Mouse (Mus musculus) ES-Bruce4 (cell line): ENCODE data around the gene Pcna.

Experiments
- CTCF ChIP-seq: IDR thresholded peaks from one replicate; pipeline ENCODE4 v1.8.1; 2011; ENCODE audit warnings: low read depth, low read length
- EP300 ChIP-seq: IDR thresholded peaks from 2 replicates; pipeline ENCODE4 v1.6.1; 2011; ENCODE audit warnings: low read depth, low read length; ENCODE audit not compliant: insufficient read depth
- POLR2A ChIP-seq: IDR thresholded peaks from one replicate; pipeline ENCODE4 v1.8.1; 2011; ENCODE audit warnings: low read length; ENCODE audit not compliant: insufficient read depth

DNA sequence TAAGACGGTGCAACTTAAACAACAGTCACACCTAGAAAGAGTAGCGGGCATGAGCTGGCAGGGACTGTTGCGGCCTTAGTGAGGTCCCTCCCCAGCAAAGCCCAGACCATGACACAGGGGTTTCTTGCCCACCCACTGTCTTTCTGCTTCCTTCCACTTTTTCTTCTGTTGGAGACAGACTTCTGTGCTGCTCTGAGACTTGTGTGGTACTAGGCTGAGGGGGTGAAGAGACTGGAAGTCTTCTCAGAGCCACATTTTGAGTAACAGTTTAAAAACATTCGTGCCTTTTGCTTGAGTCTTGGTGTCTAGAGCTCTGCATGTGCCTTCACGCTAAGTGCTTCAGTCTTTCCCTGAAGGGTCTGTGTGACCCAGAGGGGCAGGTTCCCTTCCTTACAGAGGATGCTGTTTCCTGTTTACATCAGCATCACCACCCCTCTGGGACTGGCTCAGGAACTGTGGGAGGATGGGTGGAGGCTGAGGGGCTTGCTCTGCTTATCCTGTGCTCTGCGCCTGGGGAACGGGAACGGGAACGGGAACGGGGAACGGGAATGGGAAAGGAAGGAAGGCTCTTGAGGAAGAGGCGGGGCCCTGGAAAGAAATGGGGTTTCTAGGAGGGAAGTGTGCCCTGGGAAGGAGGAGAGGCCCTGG, 31.5 kb upstream of the Pcna start:
- TF ChIP-seq EP300 (no peak), POLR2A (no peak), CTCF (no peak)
